10 mouse cellular contexts compared by ENCODE assay signal in genomic region chrX:20414885-20415622, GRCm38 (mm10). TPM values are rescaled to one million over a fixed set of nuclear protein-coding genes. Genes with fewer than 3 reads are reported as not detected.
DNase-seq lines count a peak whose midpoint lies in the region; ATAC-seq and TF ChIP-seq lines count a peak whose summit lies in the region.
"Had no signal": no experiment of that assay in that cellular context is flagged by ENCODE, and none has a peak within 500 bp of the region (broad histone marks: within the 10 kb centered on the region; RNA-seq: fewer than 3 reads in every experiment).

No protein-coding gene starts in this region.

- peak; percentile 50; the same call in 1 of the 2 replicates for ATAC-seq in embryonic facial prominence, embryonic 14.5 days (ENCODE audit: low read depth)
- ATAC-seq in forebrain, postnatal 0 days = peak; percentile 86

- H3K36me3 ChIP-seq in embryonic facial prominence, embryonic 14.5 days (ENCODE audit: control insufficient read depth, insufficient read depth, low read length) = no peaks in the 10 kb centered on the region
- no peaks in the 10 kb centered on the region for H3K36me3 ChIP-seq in embryonic facial prominence, embryonic 10.5 days (replicated peaks)
- no peaks in the 10 kb centered on the region for H3K36me3 ChIP-seq in forebrain, postnatal 0 days (ENCODE audit: insufficient read depth)
- no peaks in the 10 kb centered on the region for H3K36me3 ChIP-seq in myocyte (ENCODE audit: control insufficient read depth, insufficient read depth)
- H3K36me3 ChIP-seq in thymus, adult 2 months (ENCODE audit: control insufficient read depth, insufficient read depth, low read length) = no peaks in the 10 kb centered on the region

- H3K4me1 ChIP-seq in embryonic facial prominence, embryonic 14.5 days (ENCODE audit: control insufficient read depth, insufficient read depth, low read length) = no peaks in the 10 kb centered on the region
- no peaks in the 10 kb centered on the region for H3K4me1 ChIP-seq in embryonic facial prominence, embryonic 10.5 days
- H3K4me1 ChIP-seq in forebrain, postnatal 0 days (ENCODE audit: insufficient read depth) = no peaks in the 10 kb centered on the region
- no peaks in the 10 kb centered on the region for H3K4me1 ChIP-seq in thymus, adult 2 months (replicated peaks; ENCODE audit: control insufficient read depth, insufficient read depth, low read length)

- H3K4me3 ChIP-seq in embryonic facial prominence, embryonic 14.5 days (ENCODE audit: low read depth, low read length) = no peak overlapping the region
- H3K4me3 ChIP-seq in embryonic facial prominence, embryonic 10.5 days = no peak overlapping the region
- no peak overlapping the region for H3K4me3 ChIP-seq in forebrain, postnatal 0 days (ENCODE audit: low read depth, low read length)
- H3K4me3 ChIP-seq in myocyte = no peak overlapping the region
- H3K4me3 ChIP-seq in thymus, adult 2 months (ENCODE audit: control insufficient read depth, insufficient read depth, low read length) = no peak overlapping the region
- H3K4me3 ChIP-seq: heart, adult 2 months had no signal

- no peaks in the 10 kb centered on the region for H3K27me3 ChIP-seq in embryonic facial prominence, embryonic 14.5 days (replicated peaks; ENCODE audit: control insufficient read depth, insufficient read depth, low read length)
- H3K27me3 ChIP-seq in embryonic facial prominence, embryonic 10.5 days (replicated peaks; ENCODE audit: low read depth, poor library complexity, severe bottlenecking) = no peaks in the 10 kb centered on the region
- no peaks in the 10 kb centered on the region for H3K27me3 ChIP-seq in forebrain, postnatal 0 days (ENCODE audit: insufficient read depth, low read length)
- H3K27me3 ChIP-seq in myocyte (ENCODE audit: control insufficient read depth, insufficient read depth, insufficient read length) = no peaks in the 10 kb centered on the region
- H3K27me3 ChIP-seq in thymus, adult 2 months (ENCODE audit: control insufficient read depth, insufficient read depth, low read length) = no peaks in the 10 kb centered on the region

- WGBS in embryonic facial prominence, embryonic 14.5 days = 54% methylated on average over 10 of the region's 10 CpGs
- 61% methylated on average over 10 of the region's 10 CpGs for WGBS in embryonic facial prominence, embryonic 10.5 days
- WGBS in forebrain, postnatal 0 days = 50% methylated on average over 10 of the region's 10 CpGs
- 93% methylated on average over 10 of the region's 10 CpGs for WGBS in thymus, adult 2 months

- intact Hi-C loops in heart, postnatal 14 days (cut with DNase I) = no loop called here

- no peak overlapping the region for H3ac ChIP-seq in myocyte (ENCODE audit: control insufficient read depth, insufficient read length)

- no peak for TF ChIP-seq POLR2A in myocyte (IDR thresholded peaks at IDR 0.05; ENCODE audit: insufficient read length, low read depth)
- TF ChIP-seq POLR2A in thymus, adult 2 months (IDR thresholded peaks at IDR 0.05; ENCODE audit: control insufficient read depth, extremely low read depth, insufficient read depth, low read length, poor library complexity) = no peak

- no peak for TF ChIP-seq CTCF in forebrain, postnatal 0 days (IDR thresholded peaks at IDR 0.05; ENCODE audit: low read depth)
- no peak for TF ChIP-seq CTCF in thymus, adult 2 months (IDR thresholded peaks at IDR 0.05; ENCODE audit: borderline replicate concordance, control insufficient read depth, extremely low read depth, insufficient read depth, low read length, poor library complexity)

- H3K79me2 ChIP-seq in myocyte (ENCODE audit: control insufficient read depth, insufficient read depth) = no peaks in the 10 kb centered on the region

- no peak overlapping the region for H3K4me2 ChIP-seq in embryonic facial prominence, embryonic 14.5 days (ENCODE audit: low read depth, low read length)
- H3K4me2 ChIP-seq in forebrain, postnatal 0 days (ENCODE audit: low read depth) = no peak overlapping the region
- H3K4me2 ChIP-seq in myocyte (ENCODE audit: low read depth) = no peak overlapping the region

- no peak overlapping the region for H3K9ac ChIP-seq in embryonic facial prominence, embryonic 14.5 days (ENCODE audit: low read depth, low read length)
- no peak overlapping the region for H3K9ac ChIP-seq in forebrain, postnatal 0 days

- no peak overlapping the region for H3K27ac ChIP-seq in embryonic facial prominence, embryonic 14.5 days (replicated peaks; ENCODE audit: low read depth, low read length)
- H3K27ac ChIP-seq in embryonic facial prominence, embryonic 10.5 days (replicated peaks) = no peak overlapping the region
- H3K27ac ChIP-seq in forebrain, postnatal 0 days (ENCODE audit: low read depth, low read length) = no peak overlapping the region
- H3K27ac ChIP-seq in thymus, adult 2 months (ENCODE audit: control insufficient read depth, insufficient read depth, low read length) = no peak overlapping the region
- H3K27ac ChIP-seq: heart, adult 2 months had no signal

- no peak for DNase-seq in embryonic facial prominence, embryonic 14.5 days (ENCODE audit: low spot score)
- DNase-seq in embryonic facial prominence, embryonic 10.5 days (ENCODE audit: low spot score) = no peak
- DNase-seq in forebrain, postnatal 0 days = peak; percentile 37
- peak; percentile 55 for DNase-seq in kidney, postnatal 14 days
- DNase-seq in thymus, adult 2 months = no peak
- DNase-seq in adrenal gland, postnatal 10 days = no peak
- DNase-seq in heart, postnatal 14 days = no peak
- DNase-seq: embryo, embryonic 11 days; heart, adult 2 months had no signal

- H3K9me3 ChIP-seq in embryonic facial prominence, embryonic 14.5 days (ENCODE audit: control insufficient read depth, low read length) = no peaks in the 10 kb centered on the region
- no peaks in the 10 kb centered on the region for H3K9me3 ChIP-seq in embryonic facial prominence, embryonic 10.5 days
- H3K9me3 ChIP-seq in forebrain, postnatal 0 days (ENCODE audit: low read length) = no peaks in the 10 kb centered on the region

TF ChIP-seq in myocyte, 11 proteins besides CTCF, POLR2A, EP300 and RAD21:
- TF ChIP-seq USF1 (IDR thresholded peaks at IDR 0.05; ENCODE audit: low read depth) = no peak
- TF ChIP-seq MAX (IDR thresholded peaks at IDR 0.05; ENCODE audit: low read depth) = no peak
- no peak for TF ChIP-seq TCF12 (IDR thresholded peaks at IDR 0.05; ENCODE audit: insufficient read depth, poor library complexity, severe bottlenecking)
- TF ChIP-seq REST (IDR thresholded peaks at IDR 0.05; ENCODE audit: insufficient read depth, insufficient read length) = no peak
- TF ChIP-seq MYOD1 (IDR thresholded peaks at IDR 0.05; ENCODE audit: control insufficient read depth in 1 of 3, insufficient read length in 2 of 3, low read depth in 2 of 3) = peak in 1 of 3 experiments; percentile 2
- TF ChIP-seq MYOG (IDR thresholded peaks at IDR 0.05; ENCODE audit: control insufficient read depth in 1 of 3, insufficient read depth in 1 of 3, insufficient read length in 2 of 3, low read depth in 2 of 3) = peak in 2 of 3 experiments; percentile 28 to 32
TF ChIP-seq in myocyte: peak in this region for 2.

RNA-seq across cellular contexts. Expression of gene Jade3, which starts 10.4 kb away (rescaled TPM):
- 5.5 and 5.8 TPM in 2 replicates for polyA plus RNA-seq in embryonic facial prominence, embryonic 14.5 days (2014; fragmentation: Nextera tagmentation; extraction: Ambion mirVana)
- 12.3 and 14.3 TPM in 2 replicates for polyA plus RNA-seq in embryonic facial prominence, embryonic 10.5 days (2016; fragmentation: Nextera tagmentation; extraction: Ambion mirVana)
- 14.2 and 16.2 TPM in 2 replicates for total RNA-seq in forebrain, postnatal 0 days (2014; rRNA removed)
- 2.5 and 3.2 TPM in 2 replicates for polyA plus RNA-seq in forebrain, postnatal 0 days (2015; fragmentation: Nextera tagmentation; extraction: Ambion mirVana)
- polyA plus RNA-seq in myocyte (2012; fragmentation: generic; extraction: Trizol) = 1.2 TPM
- 1.8 and 2.4 TPM in 2 replicates for polyA plus RNA-seq in thymus, adult 2 months (2012; rRNA removed)
- 1 to 10 TPM; 4.8 to 6.5 TPM for total RNA-seq in adrenal gland, postnatal 10 days (2021)
- 1 to 10 TPM; 2.9 to 3.0 TPM for total RNA-seq in heart, postnatal 14 days (2021)

RNA-seq across cellular contexts. Expression of gene Rp2, which starts 50.8 kb away (rescaled TPM):
- polyA plus RNA-seq in embryonic facial prominence, embryonic 14.5 days (2014; fragmentation: Nextera tagmentation; extraction: Ambion mirVana) = 14.5 and 15.2 TPM in 2 replicates
- polyA plus RNA-seq in embryonic facial prominence, embryonic 10.5 days (2016; fragmentation: Nextera tagmentation; extraction: Ambion mirVana) = 18.2 and 19.0 TPM in 2 replicates
- 19.2 and 20.2 TPM in 2 replicates for total RNA-seq in forebrain, postnatal 0 days (2014; rRNA removed)
- 6.7 and 9.9 TPM in 2 replicates for polyA plus RNA-seq in forebrain, postnatal 0 days (2015; fragmentation: Nextera tagmentation; extraction: Ambion mirVana)
- 2.3 TPM for polyA plus RNA-seq in myocyte (2012; fragmentation: generic; extraction: Trizol)
- polyA plus RNA-seq in thymus, adult 2 months (2012; rRNA removed) = 8.1 TPM in 2 replicates
- 10 to 100 TPM; 15.6 to 16.0 TPM for total RNA-seq in adrenal gland, postnatal 10 days (2021)
- total RNA-seq in heart, postnatal 14 days (2021) = 10 to 100 TPM; 10.7 to 11.1 TPM

Comparison
In these comparisons a context has a peak if more than half of its experiments do, and no peak if none do; other contexts are left out.
1. DNase-seq: peak in forebrain, postnatal 0 days (single experiment) and kidney, postnatal 14 days (single experiment); none in embryonic facial prominence, embryonic 14.5 days (single experiment), embryonic facial prominence, embryonic 10.5 days (single experiment), thymus, adult 2 months (single experiment), adrenal gland, postnatal 10 days (single experiment) and heart, postnatal 14 days (0 of 2).